Mouse (Mus musculus) ovary, postnatal 36 days (tissue): ENCODE measurements around the gene Tmem259.
A peak's percentile ranks its signal among the peaks of the same experiment; 100 is the strongest.
"Not testable (repeated sequence)": the region's sequence is repeated elsewhere in the genome, so short reads cannot be mapped to it uniquely, and the experiment has no call there.

ENCODE experiments used
- DNase-seq: peaks from one replicate; pipeline ENCODE4 v3.0.0; 2022; ENCODE audit warnings: low spot score, mixed read lengths

The Tmem259 gene

GRCm38 (mm10) chr10:79965325-79965724 is 18.8 kb downstream of the Tmem259 start:
- DNase-seq = no peak

- no peak for DNase-seq
Measured at GRCm38 (mm10) chr10:79964727-79965126, 19.4 kb downstream of the Tmem259 start.

GRCm38 (mm10) chr10:79960671-79961294 is 23.3 kb downstream of the Tmem259 start:
- no peak for DNase-seq

- DNase-seq = peak; percentile 99
Measured at GRCm38 (mm10) chr10:79959847-79960601, 24.1 kb downstream of the Tmem259 start, which contains the start of gene Wdr18. Wdr18 (plus strand) TSS chr10:79960152.

- DNase-seq = not testable (repeated sequence)
Measured at GRCm38 (mm10) chr10:79959412-79959811, 24.7 kb downstream of the Tmem259 start.

- DNase-seq = peak; percentile 81
Measured at GRCm38 (mm10) chr10:79958140-79958816, 25.9 kb downstream of the Tmem259 start.

- no peak for DNase-seq
Measured at GRCm38 (mm10) chr10:79956643-79957154, 27.4 kb downstream of the Tmem259 start.

- DNase-seq = no peak
Measured at GRCm38 (mm10) chr10:79955691-79956090, 28.4 kb downstream of the Tmem259 start.

GRCm38 (mm10) chr10:79953946-79954345 is 30.2 kb downstream of the Tmem259 start:
- no peak for DNase-seq

GRCm38 (mm10) chr10:79950661-79951060 is 33.5 kb downstream of the Tmem259 start:
- DNase-seq = no peak

- DNase-seq = no peak
Measured at GRCm38 (mm10) chr10:79949873-79950272, 34.3 kb downstream of the Tmem259 start.

- DNase-seq = no peak
Measured at GRCm38 (mm10) chr10:79947502-79947901, 36.6 kb downstream of the Tmem259 start.

GRCm38 (mm10) chr10:79946752-79947322 is 37.3 kb downstream of the Tmem259 start:
- DNase-seq = no peak

GRCm38 (mm10) chr10:79945507-79946234 is 38.5 kb downstream of the Tmem259 start:
- DNase-seq = no peak

- no peak for DNase-seq
Measured at GRCm38 (mm10) chr10:79943471-79943901, 40.6 kb downstream of the Tmem259 start.

GRCm38 (mm10) chr10:79942988-79943387 is 41.1 kb downstream of the Tmem259 start:
- no peak for DNase-seq

- no peak for DNase-seq
Measured at GRCm38 (mm10) chr10:79940749-79941148, 43.4 kb downstream of the Tmem259 start.

GRCm38 (mm10) chr10:79937775-79938526 is 46.2 kb downstream of the Tmem259 start:
- no peak for DNase-seq

GRCm38 (mm10) chr10:79936911-79937441 is 47.2 kb downstream of the Tmem259 start:
- DNase-seq = peak; percentile 77

GRCm38 (mm10) chr10:79936284-79936910 is 47.7 kb downstream of the Tmem259 start:
- no peak for DNase-seq
